Mouse (Mus musculus) forebrain, embryonic 11.5 days (tissue): ENCODE data around the gene Cog1. TPM values are rescaled to one million over a fixed set of nuclear protein-coding genes. Genes with fewer than 3 reads are reported as not detected.

Experiments
- ATAC-seq: fragments of 200-750 bp; cut with Nextera tagmentation; replicated peaks from 2 replicates; pipeline ENCODE4 v1.8.0; 2017; ENCODE audit warnings: moderate TSS enrichment; ENCODE audit not compliant: low FRiP score
- DNase-seq: peaks from one replicate; pipeline ENCODE4 v3.0.0-alpha.2; 2017; ENCODE audit warnings: low spot score
- H3K27ac ChIP-seq: fragments of 300-500 bp; sonication (generic); 2 replicates; pipeline ENCODE4 v1.5.1; 2014; ENCODE audit warnings: low read depth, low read length
- H3K27me3 ChIP-seq: fragments of 300-500 bp; sonication (generic); 2 replicates; pipeline ENCODE4 v1.6.1; 2014; ENCODE audit warnings: mild to moderate bottlenecking, low read length, mixed read lengths; ENCODE audit not compliant: control insufficient read depth, insufficient read depth
- H3K36me3 ChIP-seq: fragments of 300-500 bp; sonication (generic); 2 replicates; pipeline ENCODE4 v1.6.1; 2014; ENCODE audit warnings: mild to moderate bottlenecking, low read length, moderate library complexity, mixed read lengths; ENCODE audit not compliant: control insufficient read depth, insufficient read depth
- H3K4me1 ChIP-seq: fragments of 300-500 bp; sonication (generic); replicated peaks from 2 replicates; pipeline ENCODE4 v1.6.1; 2014; ENCODE audit warnings: low read length, mixed read lengths; ENCODE audit not compliant: control insufficient read depth, insufficient read depth
- H3K4me2 ChIP-seq: fragments of 300-500 bp; sonication (generic); 2 replicates; pipeline ENCODE4 v1.6.1; 2014; ENCODE audit warnings: low read depth, mild to moderate bottlenecking, low read length, moderate library complexity, mixed read lengths; ENCODE audit not compliant: severe bottlenecking
- H3K4me3 ChIP-seq: fragments of 300-500 bp; sonication (generic); 2 replicates; pipeline ENCODE4 v1.5.1; 2014; ENCODE audit warnings: low read depth, low read length
- H3K9ac ChIP-seq: fragments of 300-500 bp; sonication (generic); 2 replicates; pipeline ENCODE4 v1.6.1; 2014; ENCODE audit warnings: low read length
- H3K9me3 ChIP-seq: fragments of 300-500 bp; sonication (generic); 2 replicates; pipeline ENCODE4 v1.6.1; 2016; ENCODE audit warnings: low read length, mixed read lengths; ENCODE audit not compliant: control insufficient read depth
- WGBS: fragments of 180-500 bp; shearing (Covaris S2); extraction: QIAGEN DNeasy Blood & Tissue Kit; methylation state at CpG from one replicate; pipeline ENCODE4 v1.1.7; 2014; 5-methylcytosine and 5-hydroxymethylcytosine counted together
- polyA plus RNA-seq: library from polyadenylated mRNA; unstranded; fragments of >200 nt; fragmentation: Nextera tagmentation; extraction: Ambion mirVana; gene quantifications from 2 replicates; pipeline ENCODE4 v1.2.1, GENCODE M21; 2014

Gene Cog1
- polyA plus RNA-seq, 1 experiment from 2014 or later: 36.2 TPM

GRCm38 (mm10) chr11:113611664-113612611, 37.0 kb upstream of the Cog1 start:
- no peaks in the 10 kb centered on the region for H3K27me3 ChIP-seq
- 0 out of 2 replicates have a peak overlapping the region, but pooled peaks have one; percentile 21 for H3K9ac ChIP-seq
- ATAC-seq (peak; percentile 46), DNase-seq (peak; percentile 82)
- no peaks in the 10 kb centered on the region for H3K9me3 ChIP-seq
- H3K36me3 ChIP-seq: no peaks in the 10 kb centered on the region
- H3K4me1 ChIP-seq: no peaks in the 10 kb centered on the region
- no peak overlapping the region for H3K4me3 ChIP-seq
- H3K27ac ChIP-seq: peak overlapping the region; percentile 25
- whole genome bisulfite sequencing: 31% methylated on average over 24 of the region's 24 CpGs
- H3K4me2 ChIP-seq: no peak overlapping the region

GRCm38 (mm10) chr11:113614476-113614875, 34.5 kb upstream of the Cog1 start:
- 89% methylated on average over 6 of the region's 6 CpGs for WGBS
- no peak overlapping the region for H3K27ac ChIP-seq
- peaks cover 16% of the 10 kb centered on the region for H3K27me3 ChIP-seq
- H3K9ac ChIP-seq: no peak overlapping the region
- ATAC-seq (no peak), DNase-seq (peak; percentile 46)
- H3K9me3 ChIP-seq: no peaks in the 10 kb centered on the region
- peaks cover 15% of the 10 kb centered on the region for H3K4me1 ChIP-seq
- H3K4me3 ChIP-seq: no peak overlapping the region
- no peak overlapping the region for H3K4me2 ChIP-seq
- no peaks in the 10 kb centered on the region for H3K36me3 ChIP-seq

- DNase-seq: peak; percentile 83
- ATAC-seq: no peak
These were observed 31.6 kb upstream of the Cog1 start for GRCm38 (mm10) chr11:113617132-113617911.

GRCm38 (mm10) chr11:113618303-113618671, 30.7 kb upstream of the Cog1 start:
- Histone ChIP-seq H3K9ac (no peak overlapping the region; the same call in 1 of the 2 replicates), H3K4me3 (peak overlapping the region; percentile 46), H3K4me2 (peak overlapping the region; percentile 98), H3K9me3 (no peaks in the 10 kb centered on the region), H3K27ac (no peak overlapping the region), H3K27me3 (peaks cover 33% of the 10 kb centered on the region), H3K36me3 (no peaks in the 10 kb centered on the region), H3K4me1 (peaks cover 24% of the 10 kb centered on the region)
- DNase-seq: no peak
- WGBS: 27% methylated on average over 4 of the region's 4 CpGs
- ATAC-seq: no peak

More at GRCm38 (mm10) chr11:113617132-113617911, 31.6 kb upstream of the Cog1 start:
- Histone ChIP-seq H3K27me3 (peaks cover 33% of the 10 kb centered on the region), H3K9ac (no peak overlapping the region), H3K27ac (no peak overlapping the region), H3K4me3 (no peak overlapping the region), H3K9me3 (no peaks in the 10 kb centered on the region), H3K4me2 (no peak overlapping the region), H3K36me3 (no peaks in the 10 kb centered on the region), H3K4me1 (peaks cover 24% of the 10 kb centered on the region)
- WGBS: 39% methylated on average over 14 of the region's 14 CpGs

DNA sequence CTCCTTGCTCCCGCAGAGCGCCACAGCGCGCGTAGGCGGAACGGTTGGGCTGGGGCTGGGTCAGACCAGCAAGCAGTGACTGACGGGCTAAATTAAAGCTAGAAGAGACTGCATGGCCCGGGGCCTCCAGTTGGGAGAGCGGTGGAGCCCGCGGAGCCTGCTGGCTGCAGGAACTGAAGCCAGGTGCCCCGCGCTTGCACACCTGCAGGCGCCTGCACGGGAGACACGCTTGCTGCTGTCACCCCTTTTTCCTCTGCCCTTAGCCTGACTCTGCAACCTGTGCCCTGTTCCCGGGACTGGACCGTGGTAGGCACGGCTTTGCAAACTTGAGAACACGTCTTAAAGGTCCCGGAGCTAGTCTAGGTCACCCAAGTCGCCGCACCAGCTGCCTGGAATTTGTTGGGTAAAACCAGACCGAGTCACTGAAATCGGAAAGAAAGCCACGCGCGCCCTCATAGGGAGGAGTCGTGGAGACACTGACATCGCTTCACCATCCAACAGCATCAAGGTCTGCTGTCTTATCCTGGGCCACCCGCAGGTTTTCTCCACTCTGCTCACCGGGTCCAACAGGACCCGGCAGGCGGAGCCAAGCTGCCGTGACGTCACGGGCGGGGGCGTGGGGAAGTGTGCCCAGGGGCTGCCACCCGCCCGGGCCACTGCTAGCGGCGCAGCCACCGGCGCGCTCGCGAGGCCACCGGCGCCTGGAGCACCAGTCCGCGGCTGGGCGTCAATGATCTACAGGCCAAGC, 30.1 kb upstream of the Cog1 start, which contains the start of gene Sstr2:
TSS of gene Sstr2 (plus strand) at position 671 of the 748 bp plus-strand sequence.
- peak within 1 kb of the TSS; percentile 46 for H3K4me3 ChIP-seq
- WGBS: under 1% methylated on average over 54 of the region's 54 CpGs
- H3K4me2 ChIP-seq: peak within 1 kb of the TSS; percentile 98
- H3K27ac ChIP-seq: no peak within 1 kb of the TSS
- H3K4me1 ChIP-seq: peaks cover 24% of the 10 kb centered on the region
- H3K9me3 ChIP-seq: no peaks in the 10 kb centered on the region
- peak within 1 kb of the TSS; percentile 59 for H3K9ac ChIP-seq
- DNase-seq (peak; percentile 87), ATAC-seq (peak; percentile 71)
- H3K27me3 ChIP-seq: peaks cover 33% of the 10 kb centered on the region
- H3K36me3 ChIP-seq: no peaks in the 10 kb centered on the region

- WGBS: 1% methylated on average over 31 of the region's 31 CpGs
- H3K9me3 ChIP-seq: no peaks in the 10 kb centered on the region
- ATAC-seq (no peak; the same call in 1 of the 2 replicates), DNase-seq (no peak)
- H3K27ac ChIP-seq: no peak overlapping the region
- peak overlapping the region; percentile 46 for H3K4me3 ChIP-seq
- H3K4me2 ChIP-seq: peak overlapping the region; percentile 98
- peak overlapping the region; percentile 59 for H3K9ac ChIP-seq
- H3K4me1 ChIP-seq: peaks cover 24% of the 10 kb centered on the region
- peaks cover 33% of the 10 kb centered on the region for H3K27me3 ChIP-seq
- no peaks in the 10 kb centered on the region for H3K36me3 ChIP-seq
These were observed 29.4 kb upstream of the Cog1 start for GRCm38 (mm10) chr11:113619420-113620080.

GRCm38 (mm10) chr11:113621001-113621400, 28.0 kb upstream of the Cog1 start:
- Histone ChIP-seq H3K27me3 (peaks cover 33% of the 10 kb centered on the region), H3K4me1 (peaks cover 24% of the 10 kb centered on the region), H3K4me3 (no peak overlapping the region), H3K27ac (no peak overlapping the region), H3K9ac (no peak overlapping the region), H3K4me2 (no peak overlapping the region), H3K9me3 (no peaks in the 10 kb centered on the region), H3K36me3 (no peaks in the 10 kb centered on the region)
- ATAC-seq: no peak
- peak; percentile 47 for DNase-seq
- 33% methylated on average over 2 of the region's 2 CpGs for WGBS
